Mouse (Mus musculus) intestine, embryonic 15.5 days (tissue): ENCODE results near the gene Zfp747. TPM values are rescaled to one million over a fixed set of nuclear protein-coding genes. Genes with fewer than 3 reads are reported as not detected.
A peak's percentile ranks its signal among the peaks of the same experiment; 100 is the strongest.
"Not testable (repeated sequence)": the region's sequence is repeated elsewhere in the genome, so short reads cannot be mapped to it uniquely, and the experiment has no call there.

Experiments
- ATAC-seq: fragments of 200-750 bp; cut with Nextera tagmentation; 2 replicates; pipeline ENCODE4 v1.8.0; 2017; ENCODE audit warnings: moderate TSS enrichment, moderate library complexity
- H3K27ac ChIP-seq: fragments of 300-500 bp; sonication (generic); 2 replicates; pipeline ENCODE4 v1.5.1; 2015; ENCODE audit warnings: mild to moderate bottlenecking, inconsistent platforms
- H3K27me3 ChIP-seq: fragments of 300-500 bp; sonication (generic); replicated peaks from 2 replicates; pipeline ENCODE4 v1.6.1; 2015; ENCODE audit warnings: inconsistent platforms
- H3K36me3 ChIP-seq: fragments of 300-500 bp; sonication (generic); 2 replicates; pipeline ENCODE4 v1.6.1; 2015; ENCODE audit warnings: inconsistent platforms
- H3K4me1 ChIP-seq: fragments of 300-500 bp; sonication (generic); replicated peaks from 2 replicates; pipeline ENCODE4 v1.6.1; 2015; ENCODE audit warnings: inconsistent platforms
- H3K4me2 ChIP-seq: fragments of 300-500 bp; sonication (generic); replicated peaks from 2 replicates; pipeline ENCODE4 v1.6.1; 2015; ENCODE audit warnings: mild to moderate bottlenecking, inconsistent platforms
- H3K4me3 ChIP-seq: fragments of 300-500 bp; sonication (generic); replicated peaks from 2 replicates; pipeline ENCODE4 v1.5.1; 2015; ENCODE audit warnings: inconsistent platforms
- H3K9ac ChIP-seq: fragments of 300-500 bp; sonication (generic); 2 replicates; pipeline ENCODE4 v1.6.1; 2015; ENCODE audit warnings: inconsistent platforms
- H3K9me3 ChIP-seq: fragments of 300-500 bp; sonication (generic); 2 replicates; pipeline ENCODE4 v1.6.1; 2016; ENCODE audit warnings: inconsistent platforms
- WGBS: fragments of 180-500 bp; shearing (Covaris S2); methylation state at CpG from one replicate; pipeline ENCODE4 v1.1.7; 2015; 5-methylcytosine and 5-hydroxymethylcytosine counted together
- polyA plus RNA-seq: library from polyadenylated mRNA; unstranded; fragments of >200 nt; fragmentation: Nextera tagmentation; extraction: Ambion mirVana; gene quantifications from 2 replicates; pipeline ENCODE4 v1.2.1, GENCODE M21; 2015

The Zfp747 gene
- polyA plus RNA-seq, 1 experiment from 2014 or later: 10.5 TPM

DNA sequence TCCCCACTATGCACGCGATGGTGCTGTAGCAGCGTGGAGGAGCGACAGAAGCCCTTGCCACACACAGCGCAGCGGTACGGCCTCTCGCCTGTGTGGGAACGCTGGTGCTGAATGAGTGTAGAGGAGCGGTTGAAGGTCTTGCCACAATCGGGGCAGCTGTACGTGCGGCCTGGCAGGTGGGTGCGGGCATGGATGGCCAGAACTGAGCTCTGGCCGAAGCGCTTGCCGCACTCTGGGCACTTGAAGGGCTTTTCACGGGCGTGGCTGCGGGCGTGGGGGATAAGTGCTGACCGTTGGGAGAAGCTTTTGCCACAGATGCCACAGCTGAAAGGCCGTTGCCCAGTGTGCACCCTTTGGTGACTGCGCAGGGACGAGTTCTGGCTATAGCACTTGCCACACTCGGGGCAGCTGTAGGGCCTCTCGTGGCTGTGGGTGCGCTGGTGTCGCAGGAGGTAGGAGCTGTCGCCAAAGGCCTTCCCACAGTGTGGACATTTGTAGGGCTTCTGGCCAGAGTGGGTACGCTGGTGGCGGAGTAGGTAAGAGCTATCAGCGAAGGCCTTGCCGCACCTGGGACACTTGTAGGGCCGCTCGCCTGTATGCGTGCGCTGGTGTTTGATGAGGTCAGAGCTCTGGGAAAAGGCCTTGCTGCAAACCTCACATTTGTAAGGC lies 32.4 kb downstream of the Zfp747 start:
- 0 out of 2 replicates have a peak overlapping the region, but pooled peaks have one; percentile 11 for H3K27ac ChIP-seq
- no peak overlapping the region for H3K9ac ChIP-seq
- no peaks in the 10 kb centered on the region for H3K27me3 ChIP-seq
- peak overlapping the region; percentile 18; the same call in 1 of the 2 replicates for H3K4me2 ChIP-seq
- WGBS: 91% methylated on average over 38 of the region's 38 CpGs
- H3K4me1 ChIP-seq: peaks cover 22% of the 10 kb centered on the region
- ATAC-seq: no peak
- peaks cover 18% of the 10 kb centered on the region for H3K36me3 ChIP-seq
- H3K9me3 ChIP-seq: no peaks in the 10 kb centered on the region
- no peak overlapping the region for H3K4me3 ChIP-seq

DNA sequence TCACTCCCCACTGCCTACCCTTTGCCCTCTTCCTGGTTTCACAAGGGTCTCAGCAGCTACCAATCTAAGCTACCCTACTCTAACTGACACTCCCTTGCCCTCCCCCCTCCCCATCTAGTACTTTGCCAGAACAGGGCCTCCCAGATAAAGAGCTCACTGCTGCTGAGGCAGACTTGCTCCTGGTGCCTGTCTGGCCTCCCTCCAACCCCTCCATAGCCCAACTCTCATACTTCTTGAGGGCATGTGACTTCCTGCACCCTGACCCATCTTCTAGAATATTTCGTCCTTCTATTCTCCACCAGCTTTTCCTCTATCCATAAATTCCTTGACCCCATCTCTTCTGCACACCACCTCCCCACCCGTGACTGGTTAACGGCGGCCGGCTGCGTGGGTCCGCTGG lies 33.0 kb downstream of the Zfp747 start:
- Histone ChIP-seq H3K9me3 (no peaks in the 10 kb centered on the region), H3K36me3 (peaks cover 18% of the 10 kb centered on the region), H3K9ac (no peak overlapping the region), H3K4me1 (peaks cover 22% of the 10 kb centered on the region), H3K4me3 (no peak overlapping the region), H3K4me2 (peak overlapping the region; percentile 18; the same call in 1 of the 2 replicates), H3K27me3 (no peaks in the 10 kb centered on the region), H3K27ac (peak overlapping the region; percentile 48; the same call in 1 of the 2 replicates)
- WGBS: 89% methylated on average over 7 of the region's 7 CpGs
- no peak for ATAC-seq

DNA sequence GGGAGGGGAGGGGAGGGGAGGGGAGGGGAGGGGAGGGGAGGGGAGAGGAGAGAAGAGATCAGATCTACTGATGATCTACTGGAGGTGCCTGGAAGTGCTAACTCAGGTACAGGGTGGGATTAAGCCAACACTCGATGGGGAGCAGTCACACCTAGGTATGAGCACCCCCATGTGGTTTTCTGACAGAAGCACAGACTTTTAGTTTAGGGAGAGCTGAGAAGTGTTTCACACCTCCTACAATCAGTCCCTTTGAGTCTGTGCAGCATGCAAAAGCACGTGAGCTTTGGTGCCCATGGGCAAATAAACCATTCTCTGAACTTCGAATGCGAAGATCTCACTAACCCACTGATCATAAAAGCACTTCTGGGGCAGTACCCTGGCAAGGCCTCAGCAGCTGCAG lies 33.5 kb downstream of the Zfp747 start:
- Histone ChIP-seq H3K9ac (no peak overlapping the region), H3K27me3 (no peaks in the 10 kb centered on the region), H3K36me3 (peaks cover 18% of the 10 kb centered on the region), H3K4me3 (no peak overlapping the region), H3K9me3 (no peaks in the 10 kb centered on the region), H3K27ac (peak overlapping the region; percentile 48; the same call in 1 of the 2 replicates), H3K4me2 (no peak overlapping the region), H3K4me1 (peaks cover 22% of the 10 kb centered on the region)
- WGBS: 49% methylated on average over 4 of the region's 4 CpGs
- no peak for ATAC-seq

DNA sequence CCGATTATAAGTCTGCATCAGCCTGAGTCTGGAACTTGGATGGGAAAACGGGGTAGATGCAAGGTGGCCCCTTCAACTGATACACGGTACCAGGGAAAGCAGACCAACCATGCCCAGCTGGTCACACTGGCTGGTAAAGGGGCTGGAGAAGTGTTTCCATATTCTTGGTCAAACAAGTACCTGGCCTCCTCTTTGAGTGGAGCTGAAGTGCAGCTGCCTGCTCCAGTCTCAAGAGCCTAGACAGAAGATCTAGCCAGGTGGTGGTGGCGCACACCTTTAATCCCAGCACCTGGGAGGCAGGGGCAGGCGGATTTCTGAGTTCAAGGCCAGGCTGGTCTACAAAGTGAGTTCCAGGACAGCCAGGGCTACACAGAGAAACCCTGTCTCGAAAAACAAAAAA lies 34.0 kb downstream of the Zfp747 start:
- WGBS: 93% methylated on average over 6 of the region's 6 CpGs
- H3K4me3 ChIP-seq, ATAC-seq, H3K27me3 ChIP-seq, H3K9me3 ChIP-seq, H3K27ac ChIP-seq, H3K4me2 ChIP-seq, H3K9ac ChIP-seq: not testable (repeated sequence)
- Histone ChIP-seq H3K4me1 (peaks cover 22% of the 10 kb centered on the region), H3K36me3 (peaks cover 18% of the 10 kb centered on the region)

DNA sequence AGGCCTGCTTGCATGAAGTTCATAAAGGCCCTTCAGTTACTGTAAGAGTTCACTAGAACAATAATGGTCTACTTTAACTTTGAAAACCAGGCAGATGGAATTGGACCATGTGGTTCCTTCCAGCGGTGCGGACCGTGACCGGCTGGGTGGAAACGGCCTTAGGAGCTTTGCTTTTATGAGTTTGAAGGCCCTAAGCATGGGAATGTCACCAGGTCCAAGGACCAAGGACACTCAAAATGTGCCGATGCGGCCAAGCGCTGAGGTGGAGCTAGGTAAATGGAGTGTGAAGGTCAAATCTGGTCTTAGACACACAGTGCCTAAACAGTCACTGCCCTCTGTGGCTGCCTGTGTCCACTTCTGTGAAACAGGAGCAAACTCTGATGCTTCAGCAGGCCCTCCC lies 34.5 kb downstream of the Zfp747 start:
- Histone ChIP-seq H3K4me3 (no peak overlapping the region), H3K9me3 (no peaks in the 10 kb centered on the region), H3K27me3 (no peaks in the 10 kb centered on the region), H3K36me3 (peaks cover 18% of the 10 kb centered on the region), H3K9ac (no peak overlapping the region), H3K4me2 (no peak overlapping the region), H3K27ac (no peak overlapping the region), H3K4me1 (peaks cover 20% of the 10 kb centered on the region)
- WGBS: 91% methylated on average over 8 of the region's 8 CpGs
- no peak for ATAC-seq

DNA sequence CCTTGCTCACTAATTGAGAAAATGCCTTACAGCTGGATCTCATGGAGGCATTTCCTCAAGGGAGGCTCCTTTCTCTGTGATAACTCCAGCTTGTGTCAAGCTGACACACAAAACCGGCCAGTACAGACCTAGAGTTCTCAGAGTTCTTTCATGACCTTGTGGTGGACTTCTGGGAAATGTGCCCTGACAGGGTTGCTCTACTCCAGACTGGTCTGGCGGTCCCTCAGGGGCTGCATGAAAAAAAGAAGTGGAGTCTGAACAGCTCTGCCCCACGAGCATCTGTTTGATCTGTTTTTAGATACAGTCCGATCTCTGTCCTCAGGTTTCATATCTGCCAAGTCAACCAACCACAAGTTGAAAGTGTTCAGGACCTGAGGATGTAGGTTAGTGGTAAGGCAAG lies 38.2 kb downstream of the Zfp747 start:
- no peaks in the 10 kb centered on the region for H3K4me1 ChIP-seq
- no peak for ATAC-seq
- H3K27ac ChIP-seq: no peak overlapping the region
- no peak overlapping the region for H3K4me3 ChIP-seq
- no peak overlapping the region for H3K9ac ChIP-seq
- H3K9me3 ChIP-seq: no peaks in the 10 kb centered on the region
- H3K27me3 ChIP-seq: no peaks in the 10 kb centered on the region
- H3K36me3 ChIP-seq: peaks cover 6% of the 10 kb centered on the region; the same call in 1 of the 2 replicates
- WGBS: 69% methylated on average over 4 of the region's 4 CpGs
- H3K4me2 ChIP-seq: no peak overlapping the region

DNA sequence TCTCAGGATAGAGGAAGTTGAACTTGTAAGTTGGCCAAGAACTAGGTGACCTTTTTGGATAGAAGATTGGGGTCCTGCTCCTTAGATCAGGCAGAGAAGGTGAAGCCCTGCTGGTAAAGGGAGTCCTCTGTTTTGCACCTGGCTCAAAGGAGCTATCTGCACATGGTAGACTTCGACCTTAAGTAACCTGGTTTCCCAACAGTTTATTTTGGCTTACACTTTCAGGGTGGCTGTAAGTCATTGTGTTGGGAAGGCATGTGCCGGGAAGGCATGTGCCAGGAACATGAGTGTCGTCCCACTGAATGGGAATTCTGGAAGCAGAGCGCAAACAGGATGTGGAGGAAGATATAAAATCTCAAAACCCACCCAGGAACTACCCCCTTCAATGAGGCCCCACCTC lies 40.2 kb downstream of the Zfp747 start:
- no peak for ATAC-seq
- 83% methylated on average over 4 of the region's 4 CpGs for WGBS

DNA sequence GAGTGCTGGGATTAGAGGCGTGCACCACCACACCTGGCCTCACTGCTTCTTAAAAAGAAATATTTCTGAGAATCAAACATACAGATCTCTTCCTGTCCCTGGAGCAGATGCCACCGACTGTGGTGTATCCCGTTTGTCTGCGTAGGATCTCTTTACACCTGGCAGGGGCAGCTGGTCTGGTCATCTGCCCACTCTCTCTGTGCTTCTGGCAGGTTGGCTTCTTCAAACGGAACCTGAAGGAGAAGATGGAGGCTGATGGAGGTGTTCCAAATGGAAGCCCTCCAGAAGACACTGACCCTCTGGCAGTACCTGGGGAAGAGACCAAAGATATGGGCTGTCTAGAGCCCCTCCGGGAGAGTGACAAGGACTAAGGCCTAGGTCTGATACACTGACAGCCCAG lies 42.6 kb downstream of the Zfp747 start:
- 80% methylated on average over 6 of the region's 6 CpGs for WGBS
- H3K36me3 ChIP-seq: no peaks in the 10 kb centered on the region

More for the DNA sequence above, 40.2 kb downstream of the Zfp747 start:
- Histone ChIP-seq H3K36me3 (no peaks in the 10 kb centered on the region), H3K9ac (no peak overlapping the region), H3K27me3 (no peaks in the 10 kb centered on the region), H3K27ac (no peak overlapping the region), H3K4me2 (no peak overlapping the region), H3K4me3 (no peak overlapping the region), H3K4me1 (no peaks in the 10 kb centered on the region), H3K9me3 (no peaks in the 10 kb centered on the region)

DNA sequence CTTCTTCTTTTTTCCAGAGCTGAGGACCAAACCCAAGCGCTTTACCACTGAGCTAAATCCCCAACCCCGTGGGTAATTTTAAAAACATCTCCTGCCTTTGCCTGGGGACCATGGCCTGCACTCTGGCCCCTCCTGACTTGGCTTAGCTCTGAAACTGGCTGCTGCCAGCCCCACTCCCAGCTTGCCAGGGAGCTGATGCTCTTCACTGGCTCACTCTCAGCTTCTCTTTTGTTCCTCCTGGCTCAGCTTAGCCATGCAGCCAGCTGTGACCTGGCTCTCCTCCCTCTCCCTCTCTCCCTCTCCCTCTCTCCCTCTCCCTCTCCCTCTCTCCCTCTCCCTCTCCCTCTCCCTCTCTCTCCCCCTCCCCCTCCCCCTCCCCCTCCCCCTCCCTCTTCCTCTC lies 49.2 kb downstream of the Zfp747 start:
- 54% methylated on average over 2 of the region's 2 CpGs for WGBS
- Histone ChIP-seq H3K4me3 (no peak overlapping the region), H3K27me3 (no peaks in the 10 kb centered on the region), H3K4me2 (no peak overlapping the region), H3K4me1 (no peaks in the 10 kb centered on the region), H3K9me3 (no peaks in the 10 kb centered on the region), H3K27ac (no peak overlapping the region), H3K9ac (no peak overlapping the region), H3K36me3 (no peaks in the 10 kb centered on the region)
- ATAC-seq: no peak

More for the DNA sequence above, 42.6 kb downstream of the Zfp747 start:
- no peak for ATAC-seq
- Histone ChIP-seq H3K9me3 (no peaks in the 10 kb centered on the region), H3K27me3 (no peaks in the 10 kb centered on the region), H3K27ac (no peak overlapping the region), H3K9ac (no peak overlapping the region), H3K4me3 (no peak overlapping the region), H3K4me2 (no peak overlapping the region), H3K4me1 (no peaks in the 10 kb centered on the region)

DNA sequence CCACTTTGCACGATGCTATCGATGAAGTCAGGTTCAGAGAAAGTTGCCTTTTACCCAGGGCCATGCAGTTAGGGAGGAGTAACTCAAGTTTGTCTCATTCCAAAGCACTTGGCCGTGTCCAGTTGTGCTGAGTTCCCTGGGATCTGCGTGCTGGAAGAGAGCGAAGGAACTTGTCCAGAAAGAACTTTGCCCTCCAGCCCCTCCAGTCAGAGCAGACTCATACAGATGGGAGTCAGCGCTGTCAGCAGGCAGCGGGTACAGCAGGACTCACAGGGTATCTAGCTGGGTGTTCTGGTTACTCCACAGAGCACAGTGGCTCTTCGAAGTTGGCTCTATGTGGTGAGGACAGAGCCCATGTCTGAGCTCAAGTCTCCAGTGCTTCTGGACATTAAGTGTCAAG lies 50.3 kb downstream of the Zfp747 start:
- 80% methylated on average over 8 of the region's 8 CpGs for WGBS
- Histone ChIP-seq H3K27me3 (no peaks in the 10 kb centered on the region), H3K4me2 (no peak overlapping the region), H3K9me3 (no peaks in the 10 kb centered on the region), H3K4me3 (no peak overlapping the region), H3K4me1 (no peaks in the 10 kb centered on the region), H3K9ac (no peak overlapping the region), H3K27ac (no peak overlapping the region), H3K36me3 (no peaks in the 10 kb centered on the region)
- no peak for ATAC-seq

DNA sequence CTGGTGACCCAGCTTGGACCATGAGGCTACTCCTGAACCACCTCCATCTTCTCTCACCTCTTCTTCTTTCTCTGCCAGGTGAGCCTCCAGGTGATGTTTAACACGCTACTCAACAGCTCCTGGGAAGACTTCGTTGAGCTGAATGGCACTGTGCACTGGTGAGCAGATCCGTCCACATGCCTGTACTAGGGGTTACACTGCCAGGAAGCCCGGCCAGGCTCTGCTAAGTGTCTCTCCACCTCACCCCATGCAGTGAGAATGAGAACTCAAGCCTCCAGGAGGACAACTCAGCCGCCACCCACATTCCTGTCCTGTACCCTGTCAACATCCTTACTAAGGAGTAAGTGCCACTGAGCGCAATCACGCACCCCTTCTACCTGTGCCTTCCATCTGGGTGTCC lies 50.9 kb downstream of the Zfp747 start:
- Histone ChIP-seq H3K4me2 (no peak overlapping the region), H3K9ac (no peak overlapping the region)
- WGBS: 84% methylated on average over 7 of the region's 7 CpGs

More for the DNA sequence above, 50.9 kb downstream of the Zfp747 start:
- Histone ChIP-seq H3K4me1 (no peaks in the 10 kb centered on the region), H3K27ac (no peak overlapping the region), H3K27me3 (no peaks in the 10 kb centered on the region), H3K9me3 (no peaks in the 10 kb centered on the region), H3K36me3 (no peaks in the 10 kb centered on the region), H3K4me3 (no peak overlapping the region)
- no peak for ATAC-seq
